Mouse (Mus musculus) heart, embryonic 12.5 days (tissue): Measurements from ENCODE around the gene Olfr1370. TPM values are rescaled to one million over a fixed set of nuclear protein-coding genes. Genes with fewer than 3 reads are reported as not detected.
"Not testable (repeated sequence)": the region's sequence is repeated elsewhere in the genome, so short reads cannot be mapped to it uniquely, and the experiment has no call there.

Experiments used
- ATAC-seq: fragments of 200-750 bp; cut with Nextera tagmentation; 2 replicates; pipeline ENCODE4 v1.8.0; 2017; ENCODE audit warnings: moderate TSS enrichment, moderate library complexity; ENCODE audit not compliant: insufficient number of reproducible peaks, low FRiP score
- H3K27ac ChIP-seq: fragments of 300-500 bp; sonication (generic); 2 replicates; pipeline ENCODE4 v1.5.1; 2016; ENCODE audit warnings: mild to moderate bottlenecking, moderate library complexity; ENCODE audit not compliant: poor library complexity, severe bottlenecking
- H3K27me3 ChIP-seq: fragments of 300-500 bp; sonication (generic); replicated peaks from 2 replicates; pipeline ENCODE4 v1.6.1; 2016; ENCODE audit warnings: mild to moderate bottlenecking, moderate library complexity
- H3K36me3 ChIP-seq: fragments of 300-500 bp; sonication (generic); 2 replicates; pipeline ENCODE4 v1.6.1; 2016; ENCODE audit warnings: mild to moderate bottlenecking, moderate library complexity
- H3K4me1 ChIP-seq: fragments of 300-500 bp; sonication (generic); replicated peaks from 2 replicates; pipeline ENCODE4 v1.6.1; 2016; ENCODE audit warnings: mild to moderate bottlenecking
- H3K4me2 ChIP-seq: fragments of 300-500 bp; sonication (generic); 2 replicates; pipeline ENCODE4 v1.6.1; 2016; ENCODE audit warnings: mild to moderate bottlenecking, moderate library complexity
- H3K4me3 ChIP-seq: fragments of 300-500 bp; sonication (generic); 2 replicates; pipeline ENCODE4 v1.5.1; 2016; ENCODE audit warnings: mild to moderate bottlenecking
- H3K9ac ChIP-seq: fragments of 300-500 bp; sonication (generic); 2 replicates; pipeline ENCODE4 v1.6.1; 2016; ENCODE audit warnings: mild to moderate bottlenecking, moderate library complexity
- H3K9me3 ChIP-seq: fragments of 300-500 bp; sonication (generic); replicated peaks from 2 replicates; pipeline ENCODE4 v1.6.1; 2016; ENCODE audit warnings: mild to moderate bottlenecking, moderate library complexity
- WGBS: fragments of 180-500 bp; shearing (Covaris S2); methylation state at CpG from one replicate; pipeline ENCODE4 v1.1.7; 2016; 5-methylcytosine and 5-hydroxymethylcytosine counted together
- polyA plus RNA-seq: library from polyadenylated mRNA; unstranded; fragments of >200 nt; fragmentation: Nextera tagmentation; extraction: Ambion mirVana; gene quantifications from 2 replicates; pipeline ENCODE4 v1.2.1, GENCODE M21; 2016

Gene Olfr1370
- polyA plus RNA-seq: not detected in 2 replicates

DNA sequence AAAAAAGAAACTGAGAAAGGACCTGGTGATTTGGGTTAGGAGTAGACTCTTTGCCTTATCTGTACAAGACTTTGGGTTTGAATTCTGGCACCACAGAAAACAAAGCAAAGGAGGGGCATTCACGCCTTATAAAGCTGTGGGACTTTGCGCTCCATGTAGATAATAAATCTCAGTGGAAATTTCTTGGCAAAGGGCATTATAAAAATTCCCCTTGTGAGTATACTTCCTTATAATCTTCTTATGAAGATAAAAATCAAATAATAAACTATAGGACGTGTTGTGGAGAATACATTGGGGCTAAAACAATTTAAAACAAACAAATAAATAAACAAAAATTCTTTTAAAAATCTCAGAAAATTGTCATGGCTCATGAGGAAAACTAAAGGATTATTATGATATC, at the start of gene Olfr1370:
Gene Olfr1370, minus strand, starts transcription at position 101 of the 400 bp plus-strand sequence.
- Histone ChIP-seq H3K9me3 (no peaks in the 10 kb centered on the region), H3K27ac (no peak within 1 kb of the TSS), H3K9ac (no peak within 1 kb of the TSS), H3K27me3 (no peaks in the 10 kb centered on the region), H3K4me1 (no peaks in the 10 kb centered on the region), H3K4me3 (no peak within 1 kb of the TSS), H3K36me3 (no peaks in the 10 kb centered on the region), H3K4me2 (no peak within 1 kb of the TSS)
- 65% methylated on average over 3 of the region's 3 CpGs for WGBS
- no peak for ATAC-seq

DNA sequence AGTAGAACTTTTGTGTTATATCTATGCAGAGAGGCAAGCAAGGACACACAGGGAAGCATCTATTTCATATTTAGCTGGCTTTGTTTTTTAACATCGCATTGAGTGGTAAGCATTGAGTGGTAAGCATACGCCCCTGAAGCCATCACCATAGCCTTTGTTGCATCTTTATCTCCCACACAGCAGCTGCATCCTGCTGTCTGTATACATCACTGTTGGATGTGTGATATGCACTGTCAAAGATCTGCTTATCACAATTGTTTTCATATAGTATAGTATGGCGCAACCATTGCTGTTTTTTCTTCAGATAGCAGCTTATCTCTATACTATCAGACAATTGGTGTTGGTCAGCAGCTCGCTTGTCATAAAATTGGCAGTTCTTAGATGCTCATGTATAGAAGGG, 39.4 kb upstream of the Olfr1370 start:
- Histone ChIP-seq H3K36me3 (no peaks in the 10 kb centered on the region), H3K27me3 (no peaks in the 10 kb centered on the region), H3K4me2 (no peak overlapping the region), H3K9me3 (no peaks in the 10 kb centered on the region), H3K4me1 (no peaks in the 10 kb centered on the region), H3K27ac (no peak overlapping the region), H3K9ac (no peak overlapping the region), H3K4me3 (no peak overlapping the region)
- WGBS: 50% methylated on average over 4 of the region's 4 CpGs
- ATAC-seq: no peak

DNA sequence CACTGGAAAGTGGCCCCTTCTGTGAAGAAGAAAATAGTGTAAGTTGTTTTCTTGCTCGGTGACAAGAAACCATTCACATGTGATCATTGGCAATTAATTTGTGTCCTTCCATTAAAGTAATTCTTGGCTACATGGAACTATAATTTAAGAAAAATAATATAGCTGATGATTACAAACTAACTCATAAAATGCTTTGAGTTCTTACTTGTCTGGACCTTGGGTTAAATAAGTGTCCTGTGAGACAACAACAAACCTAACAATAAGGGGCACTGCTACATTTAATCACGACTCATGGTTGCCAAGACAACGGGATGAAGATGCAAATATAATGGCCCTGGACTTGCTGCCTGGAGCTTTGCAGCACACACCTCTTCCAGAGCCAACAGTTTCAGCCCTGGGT, 36.4 kb upstream of the Olfr1370 start, which contains the start of gene Olfr1369-ps1:
Gene Olfr1369-ps1, plus strand, starts transcription at position 301 of the 400 bp plus-strand sequence.
- not testable (repeated sequence) for H3K27ac ChIP-seq, H3K4me1 ChIP-seq, H3K9ac ChIP-seq, H3K4me2 ChIP-seq, H3K9me3 ChIP-seq, H3K36me3 ChIP-seq, H3K4me3 ChIP-seq, ATAC-seq, H3K27me3 ChIP-seq
- WGBS: 76% methylated on average over 3 of the region's 3 CpGs

DNA sequence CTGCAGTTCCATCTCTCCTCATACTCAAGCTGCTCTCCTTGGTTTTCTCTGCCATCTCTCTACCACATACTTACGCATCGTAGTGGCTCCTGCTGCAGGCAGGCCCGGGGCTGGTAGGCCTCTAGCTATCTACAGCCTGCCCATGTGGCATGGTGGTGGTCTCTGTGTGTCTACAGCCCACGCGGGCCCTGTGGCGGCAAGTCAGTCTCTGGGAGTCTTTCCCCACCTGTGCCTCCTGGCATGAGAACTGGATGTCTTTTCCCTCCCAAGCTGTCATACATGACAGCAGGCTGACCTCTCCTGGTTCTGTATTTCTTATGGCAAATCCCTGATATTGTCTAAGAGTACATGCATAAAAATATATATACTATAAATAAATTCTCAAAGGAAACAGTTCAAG, 35.7 kb upstream of the Olfr1370 start:
- no peaks in the 10 kb centered on the region for H3K9me3 ChIP-seq
- WGBS: 91% methylated on average over 6 of the region's 6 CpGs
- H3K4me3 ChIP-seq: no peak overlapping the region
- no peak overlapping the region for H3K27ac ChIP-seq
- H3K9ac ChIP-seq: no peak overlapping the region
- ATAC-seq: no peak
- no peaks in the 10 kb centered on the region for H3K4me1 ChIP-seq
- H3K4me2 ChIP-seq: no peak overlapping the region
- H3K27me3 ChIP-seq: no peaks in the 10 kb centered on the region
- no peaks in the 10 kb centered on the region for H3K36me3 ChIP-seq

DNA sequence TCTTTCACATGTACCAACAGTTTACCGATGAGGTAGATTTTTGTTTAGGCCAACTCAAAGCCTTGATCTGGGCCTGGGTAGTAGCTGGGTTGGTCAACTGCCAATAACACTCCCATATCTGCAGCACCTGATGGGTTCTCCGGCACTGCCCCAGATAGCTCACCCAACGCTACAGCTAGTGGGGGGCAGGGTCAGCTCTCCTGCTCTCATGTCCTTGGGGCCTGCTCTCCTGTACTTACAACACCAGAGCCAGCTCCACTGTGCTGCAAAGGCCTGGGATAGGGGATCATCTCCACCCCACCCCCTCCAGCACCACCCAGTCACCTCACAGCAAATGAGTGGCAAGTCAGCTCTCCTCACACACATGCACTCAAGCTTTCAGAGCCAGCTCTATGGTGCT, 35.0 kb upstream of the Olfr1370 start:
- no peaks in the 10 kb centered on the region for H3K36me3 ChIP-seq
- H3K4me2 ChIP-seq: no peak overlapping the region
- no peaks in the 10 kb centered on the region for H3K4me1 ChIP-seq
- no peaks in the 10 kb centered on the region for H3K27me3 ChIP-seq
- H3K9me3 ChIP-seq: no peaks in the 10 kb centered on the region
- no peak overlapping the region for H3K4me3 ChIP-seq
- H3K9ac ChIP-seq: no peak overlapping the region
- no peak for ATAC-seq
- WGBS: 74% methylated on average over 3 of the region's 3 CpGs
- no peak overlapping the region for H3K27ac ChIP-seq

DNA sequence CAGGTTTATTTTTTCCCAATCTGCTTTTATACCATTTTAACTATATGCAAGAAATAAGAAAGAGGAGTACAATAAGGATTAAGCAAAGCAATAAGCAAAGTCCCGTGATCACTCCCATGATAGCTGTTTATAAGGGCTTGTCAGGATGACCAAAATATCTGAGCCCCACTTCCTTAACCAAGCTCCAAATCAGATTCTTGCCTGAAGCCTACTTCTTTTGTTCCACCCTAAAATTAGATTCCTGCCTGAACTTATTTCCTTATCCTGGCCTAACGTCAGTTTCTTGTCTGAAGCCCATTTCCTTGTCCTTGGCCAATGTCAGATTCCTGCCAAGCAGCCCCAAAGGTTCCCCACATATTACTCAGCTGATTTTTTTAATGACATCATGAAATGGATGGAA, 7.9 kb upstream of the Olfr1370 start:
- H3K9ac ChIP-seq: no peak overlapping the region
- no peak overlapping the region for H3K4me2 ChIP-seq
- H3K9me3 ChIP-seq: peaks cover 5% of the 10 kb centered on the region; the same call in 1 of the 2 replicates
- 51% methylated on average over 2 of the region's 2 CpGs for WGBS
- no peak overlapping the region for H3K27ac ChIP-seq
- ATAC-seq: no peak
- H3K36me3 ChIP-seq: no peaks in the 10 kb centered on the region
- H3K27me3 ChIP-seq: no peaks in the 10 kb centered on the region
- H3K4me1 ChIP-seq: no peaks in the 10 kb centered on the region
- H3K4me3 ChIP-seq: no peak overlapping the region

DNA sequence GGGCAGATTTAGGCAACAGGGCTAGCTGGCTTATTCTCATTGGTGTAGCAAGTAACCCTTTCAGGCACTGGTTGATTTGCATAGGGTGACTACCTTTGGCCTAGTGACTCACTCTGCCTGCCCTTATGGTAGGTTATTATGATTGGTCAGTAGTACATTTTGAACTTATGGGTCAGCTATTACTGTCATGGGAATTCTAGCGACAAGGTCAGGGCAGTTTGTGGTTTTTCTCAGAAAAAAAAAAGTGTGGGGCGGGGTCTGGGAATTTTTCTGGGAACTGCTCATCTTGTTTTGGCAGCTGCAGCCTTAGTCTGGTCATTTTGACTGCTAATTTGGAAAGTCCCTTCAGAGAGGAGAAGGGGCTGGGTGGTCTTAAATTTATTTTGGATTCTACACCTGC, 8.7 kb downstream of the Olfr1370 start:
- Histone ChIP-seq H3K4me3 (no peak overlapping the region), H3K36me3 (no peaks in the 10 kb centered on the region), H3K4me1 (no peaks in the 10 kb centered on the region), H3K9ac (no peak overlapping the region), H3K9me3 (no peaks in the 10 kb centered on the region), H3K4me2 (no peak overlapping the region), H3K27me3 (no peaks in the 10 kb centered on the region), H3K27ac (no peak overlapping the region)
- no peak for ATAC-seq
- 75% methylated on average over 2 of the region's 2 CpGs for WGBS

DNA sequence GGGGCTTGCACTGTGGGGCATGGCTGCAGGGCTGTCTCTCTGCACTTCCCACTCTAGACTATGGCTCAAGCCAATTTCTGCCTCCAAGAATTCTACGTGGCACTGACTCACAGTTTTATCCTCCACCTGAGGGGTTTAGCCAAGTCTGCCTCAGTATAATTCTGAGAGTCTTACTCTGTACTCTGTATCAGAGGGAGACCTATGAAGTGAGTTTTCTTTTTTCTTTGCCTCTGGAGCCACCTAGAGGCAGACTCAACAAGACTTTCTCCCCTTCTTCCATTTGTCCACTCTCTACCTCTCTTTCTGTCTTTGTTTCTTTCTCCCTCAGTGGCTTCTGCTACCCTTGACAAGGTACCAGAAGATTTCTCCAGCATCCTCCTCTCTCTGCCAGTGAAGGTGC, 24.6 kb downstream of the Olfr1370 start:
- no peak overlapping the region for H3K9ac ChIP-seq
- H3K36me3 ChIP-seq: no peaks in the 10 kb centered on the region
- ATAC-seq: no peak

DNA sequence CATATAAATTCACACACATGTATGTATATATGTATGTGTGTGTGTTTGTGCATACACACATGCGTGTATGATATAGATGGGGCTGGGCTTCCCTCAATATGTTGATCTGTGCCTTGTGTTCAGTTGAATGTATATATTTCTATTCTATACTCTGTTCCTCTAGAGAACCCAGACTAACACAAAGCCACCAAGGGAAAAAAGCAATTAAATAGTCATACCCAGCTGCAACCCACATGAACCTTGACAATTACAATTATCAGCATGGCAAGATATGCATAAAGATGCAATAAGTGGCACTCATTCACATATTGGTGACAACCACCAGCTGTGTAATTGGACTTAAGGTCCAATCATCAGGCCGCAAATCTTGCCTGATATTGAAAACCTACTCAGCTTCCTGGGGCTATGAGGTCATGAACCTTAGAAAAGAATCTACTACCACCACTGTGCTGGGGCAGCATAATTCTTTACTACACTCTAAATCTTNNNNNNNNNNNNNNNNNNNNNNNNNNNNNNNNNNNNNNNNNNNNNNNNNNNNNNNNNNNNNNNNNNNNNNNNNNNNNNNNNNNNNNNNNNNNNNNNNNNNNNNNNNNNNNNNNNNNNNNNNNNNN, 34.1 kb downstream of the Olfr1370 start:
- H3K9me3 ChIP-seq: no peaks in the 10 kb centered on the region
- no peak overlapping the region for H3K9ac ChIP-seq
- no peaks in the 10 kb centered on the region for H3K4me1 ChIP-seq
- H3K4me3 ChIP-seq: no peak overlapping the region
- no peaks in the 10 kb centered on the region for H3K36me3 ChIP-seq
- H3K27ac ChIP-seq: no peak overlapping the region
- no peaks in the 10 kb centered on the region for H3K27me3 ChIP-seq
- no peak overlapping the region for H3K4me2 ChIP-seq
- no peak for ATAC-seq
- 75% methylated on average over 2 of the region's 2 CpGs for WGBS

More for the DNA sequence above, 24.6 kb downstream of the Olfr1370 start:
- H3K9me3 ChIP-seq: peaks cover 5% of the 10 kb centered on the region; the same call in 1 of the 2 replicates
- no peak overlapping the region for H3K4me2 ChIP-seq
- WGBS: 33% methylated on average over 1 of the region's 1 CpGs
- no peak overlapping the region for H3K4me3 ChIP-seq
- H3K4me1 ChIP-seq: no peaks in the 10 kb centered on the region
- no peaks in the 10 kb centered on the region for H3K27me3 ChIP-seq
- no peak overlapping the region for H3K27ac ChIP-seq

DNA sequence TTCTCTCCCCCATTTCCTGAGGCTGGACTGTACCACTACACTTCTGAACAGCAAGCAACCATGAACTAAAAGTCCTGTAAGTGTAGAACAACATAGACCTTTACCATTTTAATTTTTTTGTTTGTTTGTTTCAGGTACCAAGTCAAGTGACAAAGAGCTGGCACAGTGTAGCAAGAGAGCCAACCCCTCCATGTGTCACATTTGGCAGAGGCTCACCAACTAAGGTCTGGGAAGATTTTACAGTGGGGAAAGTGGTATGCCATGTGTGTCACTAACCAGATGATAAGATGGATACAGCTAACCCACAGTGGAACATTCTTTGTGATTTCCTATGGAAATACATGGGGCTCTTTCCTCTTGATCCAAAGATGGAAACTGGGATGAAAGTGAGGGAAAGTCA, 38.8 kb downstream of the Olfr1370 start:
- Histone ChIP-seq H3K27ac (no peak overlapping the region), H3K4me1 (no peaks in the 10 kb centered on the region)

DNA sequence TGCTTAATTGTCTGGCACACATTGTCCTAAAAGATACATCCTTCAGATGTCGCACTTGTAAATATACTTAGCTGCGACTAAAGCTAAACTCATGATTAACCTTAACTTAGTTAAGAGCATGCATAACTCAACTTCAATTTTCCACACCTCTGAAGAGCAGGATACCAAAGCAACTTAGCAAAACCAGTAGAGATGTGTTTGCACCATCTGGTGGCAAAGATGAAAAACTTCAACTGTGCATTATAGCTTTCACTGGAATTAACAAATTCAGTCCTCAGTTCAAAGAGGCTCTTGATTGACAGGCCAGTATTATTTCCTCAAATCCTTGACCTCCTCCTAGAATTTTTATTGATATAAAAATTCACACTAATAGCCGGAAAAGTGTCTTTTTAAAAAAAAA, 39.7 kb downstream of the Olfr1370 start:
- no peak for ATAC-seq

More for the DNA sequence above, 38.8 kb downstream of the Olfr1370 start:
- H3K4me3 ChIP-seq: no peak overlapping the region
- no peak overlapping the region for H3K9ac ChIP-seq
- no peaks in the 10 kb centered on the region for H3K36me3 ChIP-seq
- H3K27me3 ChIP-seq: no peaks in the 10 kb centered on the region
- H3K9me3 ChIP-seq: no peaks in the 10 kb centered on the region
- H3K4me2 ChIP-seq: no peak overlapping the region
- ATAC-seq: no peak

DNA sequence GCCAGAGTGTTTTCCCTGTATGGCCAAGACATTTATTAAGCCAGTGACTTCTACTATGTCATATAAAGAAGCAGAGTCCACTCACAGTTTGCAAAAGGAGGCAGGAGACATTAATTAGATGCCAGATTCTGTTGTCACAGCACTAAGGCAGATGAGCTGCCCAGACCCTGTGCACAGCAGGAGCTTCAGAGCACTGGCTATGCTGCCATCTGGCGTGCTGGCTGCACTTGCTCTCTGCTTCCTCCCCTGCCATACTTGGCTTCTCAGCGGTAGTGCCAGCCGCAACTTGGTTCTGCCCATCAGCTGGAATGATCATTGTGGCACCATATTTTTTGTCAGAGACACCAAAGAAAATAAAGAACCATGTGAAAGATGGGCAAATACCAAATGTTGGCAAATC, 41.6 kb downstream of the Olfr1370 start:
- ATAC-seq: no peak
- Histone ChIP-seq H3K27me3 (no peaks in the 10 kb centered on the region), H3K36me3 (no peaks in the 10 kb centered on the region), H3K9ac (no peak overlapping the region), H3K27ac (no peak overlapping the region), H3K4me2 (no peak overlapping the region), H3K9me3 (no peaks in the 10 kb centered on the region), H3K4me3 (no peak overlapping the region), H3K4me1 (no peaks in the 10 kb centered on the region)
- 56% methylated on average over 3 of the region's 3 CpGs for WGBS

More for the DNA sequence above, 39.7 kb downstream of the Olfr1370 start:
- Histone ChIP-seq H3K4me1 (no peaks in the 10 kb centered on the region), H3K27ac (no peak overlapping the region), H3K27me3 (no peaks in the 10 kb centered on the region), H3K4me2 (no peak overlapping the region), H3K36me3 (no peaks in the 10 kb centered on the region), H3K9ac (no peak overlapping the region), H3K4me3 (no peak overlapping the region), H3K9me3 (no peaks in the 10 kb centered on the region)
- 69% methylated on average over 3 of the region's 3 CpGs for WGBS
